Mouse (Mus musculus) MEL (cell line): ENCODE data around the gene Pik3r1. TPM values are rescaled to one million over a fixed set of nuclear protein-coding genes. Genes with fewer than 3 reads are reported as not detected.

ENCODE experiments used
- DNase-seq: peaks from one replicate; pipeline ENCODE4 v3.0.0; 2011; ENCODE audit warnings: low read depth, low spot score
- H3K27ac ChIP-seq: 2 replicates; pipeline ENCODE4 v1.5.1; 2012; ENCODE audit warnings: low read depth, mild to moderate bottlenecking, control low read depth, low read length, moderate library complexity; ENCODE audit not compliant: control insufficient read depth
- H3K27me3 ChIP-seq, 2 experiments: fragments of 150-350 bp in 1 of 2; sonication (generic) in 1 of 2; 2 replicates each; pipeline ENCODE4 v1.6.1; 2012; ENCODE audit warnings: low read length in 2 of 2, mild to moderate bottlenecking in 2 of 2, improper control_type of control experiment in 1 of 2, moderate library complexity in 1 of 2; ENCODE audit not compliant: insufficient read depth in 2 of 2, control insufficient read depth in 1 of 2
- H3K36me3 ChIP-seq, 2 experiments: 2 replicates each; pipeline ENCODE4 v1.6.1; 2012 to 2014; ENCODE audit warnings: low read length in 2 of 2, improper control_type of control experiment in 1 of 2, inconsistent platforms in 1 of 2, mild to moderate bottlenecking in 1 of 2; ENCODE audit not compliant: insufficient read depth in 2 of 2, control insufficient read depth in 1 of 2
- H3K4me1 ChIP-seq, 2 experiments: fragments of 150-350 bp in 1 of 2; sonication (generic) in 1 of 2; 2 replicates each; pipeline ENCODE4 v1.6.1; 2012; ENCODE audit warnings: low read length in 2 of 2, improper control_type of control experiment in 1 of 2, mild to moderate bottlenecking in 1 of 2; ENCODE audit not compliant: insufficient read depth in 2 of 2, control insufficient read depth in 1 of 2
- H3K4me3 ChIP-seq, 2 experiments: fragments of 150-350 bp in 1 of 2; sonication (generic) in 1 of 2; 2 replicates each; pipeline ENCODE4 v1.5.1; 2012; ENCODE audit warnings: low read depth in 2 of 2, low read length in 2 of 2, mild to moderate bottlenecking in 2 of 2, moderate library complexity in 2 of 2, control low read depth in 1 of 2, improper control_type of control experiment in 1 of 2; ENCODE audit not compliant: control insufficient read depth in 1 of 2, insufficient read depth in 1 of 2
- H3K79me2 ChIP-seq: 2 replicates; pipeline ENCODE4 v1.6.1; 2012; ENCODE audit warnings: mild to moderate bottlenecking, low read length, moderate library complexity; ENCODE audit not compliant: control insufficient read depth, poor library complexity, insufficient read depth
- H3K9ac ChIP-seq: 2 replicates; pipeline ENCODE4 v1.6.1; 2012; ENCODE audit warnings: low read depth, mild to moderate bottlenecking, control low read depth, low read length, moderate library complexity; ENCODE audit not compliant: control insufficient read depth, poor library complexity, severe bottlenecking
- H3K9me3 ChIP-seq: fragments of 150-350 bp; sonication (generic); replicated peaks from 2 replicates; pipeline ENCODE4 v1.6.1; 2012; ENCODE audit warnings: mild to moderate bottlenecking, low read length, improper control_type of control experiment, moderate library complexity; ENCODE audit not compliant: insufficient read depth
- BHLHE40 ChIP-seq: IDR thresholded peaks from 2 replicates; pipeline ENCODE4 v1.6.1; 2012; ENCODE audit warnings: low read depth, mild to moderate bottlenecking, inconsistent platforms, low read length, improper control_type of control experiment, borderline replicate concordance
- CTCF ChIP-seq, 3 experiments: IDR thresholded peaks in 2 of 3; conservative IDR thresholded peaks in 1 of 3; 2 replicates each; pipeline ENCODE4 v1.5.1; 2011 to 2012; ENCODE audit warnings: low read length in 3 of 3, low read depth in 2 of 3, mild to moderate bottlenecking in 2 of 3, improper control_type of control experiment in 1 of 3, inconsistent platforms in 1 of 3, mixed read lengths in 1 of 3, moderate library complexity in 1 of 3; ENCODE audit not compliant: control insufficient read depth in 1 of 3, insufficient read depth in 1 of 3, poor library complexity in 1 of 3, severe bottlenecking in 1 of 3
- ELF1 ChIP-seq: IDR thresholded peaks from 2 replicates; pipeline ENCODE4 v1.6.1; 2014; ENCODE audit warnings: low read depth, mild to moderate bottlenecking, inconsistent platforms, low read length, improper control_type of control experiment, moderate library complexity
- ETS1 ChIP-seq: IDR thresholded peaks from 2 replicates; pipeline ENCODE4 v1.6.1; 2012; ENCODE audit warnings: low read depth, mild to moderate bottlenecking, inconsistent platforms, low read length, improper control_type of control experiment, moderate library complexity
- GABPA ChIP-seq: IDR thresholded peaks from 2 replicates; pipeline ENCODE4 v1.6.1; 2012; ENCODE audit warnings: low read depth, mild to moderate bottlenecking, inconsistent platforms, low read length, improper control_type of control experiment, moderate library complexity
- GATA1 ChIP-seq: IDR thresholded peaks from 2 replicates; pipeline ENCODE4 v1.6.1; 2011; ENCODE audit warnings: low read depth, low read length, improper control_type of control experiment
- JUND ChIP-seq: IDR thresholded peaks from 2 replicates; pipeline ENCODE4 v1.6.1; 2011; ENCODE audit warnings: low read depth, mild to moderate bottlenecking, improper control_type of control experiment, low read length
- MAZ ChIP-seq: IDR thresholded peaks from 2 replicates; pipeline ENCODE4 v1.6.1; 2012; ENCODE audit warnings: low read depth, mild to moderate bottlenecking, inconsistent platforms, low read length, improper control_type of control experiment
- MYB ChIP-seq: IDR thresholded peaks from 2 replicates; pipeline ENCODE4 v1.6.1; 2011; ENCODE audit warnings: mild to moderate bottlenecking, low read depth, low read length, improper control_type of control experiment
- NELFE ChIP-seq: IDR thresholded peaks from 2 replicates; pipeline ENCODE4 v1.6.1; 2011; ENCODE audit warnings: low read depth, low read length, improper control_type of control experiment
- NRF1 ChIP-seq: IDR thresholded peaks from 2 replicates; pipeline ENCODE4 v1.6.1; 2014; ENCODE audit warnings: low read depth, mild to moderate bottlenecking, inconsistent platforms, low read length, improper control_type of control experiment, moderate library complexity; ENCODE audit not compliant: poor library complexity, insufficient read depth, severe bottlenecking
- POLR2AphosphoS5 ChIP-seq: IDR thresholded peaks from 2 replicates; pipeline ENCODE4 v1.6.1; 2012; ENCODE audit warnings: low read depth, borderline replicate concordance, mild to moderate bottlenecking, inconsistent platforms, low read length, moderate library complexity, mixed read lengths
- RAD21 ChIP-seq: IDR thresholded peaks from 2 replicates; pipeline ENCODE4 v1.6.1; 2011; ENCODE audit warnings: mild to moderate bottlenecking, low read depth, low read length, improper control_type of control experiment
- TAL1 ChIP-seq: IDR thresholded peaks from 2 replicates; pipeline ENCODE4 v1.6.1; 2012; ENCODE audit warnings: mild to moderate bottlenecking, inconsistent platforms, low read length, moderate library complexity, mixed read lengths
- UBTF ChIP-seq: IDR thresholded peaks from 2 replicates; pipeline ENCODE4 v1.6.1; 2012; ENCODE audit warnings: low read depth, mild to moderate bottlenecking, inconsistent platforms, low read length, improper control_type of control experiment, moderate library complexity, borderline replicate concordance; ENCODE audit not compliant: insufficient read depth
- USF2 ChIP-seq, 2 experiments: IDR thresholded peaks; 2 replicates each; pipeline ENCODE4 v1.6.1; 2011 to 2012; ENCODE audit warnings: improper control_type of control experiment in 2 of 2, low read length in 2 of 2, borderline replicate concordance in 1 of 2, inconsistent platforms in 1 of 2, low read depth in 1 of 2, mild to moderate bottlenecking in 1 of 2; ENCODE audit not compliant: insufficient read depth in 1 of 2
- polyA plus RNA-seq, 2 experiments: library from polyadenylated mRNA; stranded (reverse) in 1 of 2; unstranded in 1 of 2; fragments of >175 nt in 1 of 2; fragments of >200 nt in 1 of 2; gene quantifications; 2 replicates each; pipeline versions ENCODE4 v1.2.1 to v1.2.4; 2012; ENCODE audit warnings: low replicate concordance in 2 of 2, low read depth in 1 of 2; ENCODE audit not compliant: insufficient read length in 2 of 2, insufficient read depth in 1 of 2, missing spikeins in 1 of 2
- total RNA-seq: library from RNA; depleted of rRNA; stranded (reverse); fragments of 300-350 nt; gene quantifications from 2 replicates; pipeline ENCODE4 v1.2.3, GENCODE M21; 2012

Pik3r1 gene
- total and polyA plus RNA-seq, 3 experiments, result 23.8 to 116 (median 41.4) TPM

DNA sequence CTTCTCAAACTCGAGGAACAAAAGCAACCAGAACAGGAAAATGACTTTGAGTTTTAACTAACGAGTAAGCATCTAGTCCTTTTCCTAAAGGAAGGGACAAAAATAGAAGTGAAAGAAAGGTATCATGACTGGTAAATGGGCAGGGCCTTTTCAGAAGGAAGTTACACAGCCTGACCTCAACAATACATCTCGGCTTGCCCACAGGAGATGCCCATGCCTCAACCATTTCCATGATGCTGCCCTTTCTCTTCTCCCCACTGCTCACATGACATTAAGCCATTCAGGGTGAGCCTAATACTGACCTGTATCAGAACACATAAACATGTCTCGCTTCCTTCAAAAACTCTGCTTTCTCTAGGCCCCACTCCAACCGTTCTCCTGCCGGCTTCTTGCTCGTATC is 33.8 kb downstream of the Pik3r1 start:
- no peak overlapping the region for H3K9ac ChIP-seq
- peaks cover 0 to 14% of the 10 kb centered on the region in 2 experiments; a peak in 2 of 4 replicates for H3K4me1 ChIP-seq
- no peak for TF ChIP-seq MAZ
- no peak for TF ChIP-seq BHLHE40
- TF ChIP-seq CTCF (IDR thresholded peaks at IDR 0.05 in 2 of 3, conservative IDR thresholded peaks at IDR 0.05 in 1 of 3; ENCODE audit: control insufficient read depth in 1 of 3, insufficient read depth in 1 of 3, low read depth in 2 of 3, low read length in 3 of 3, poor library complexity in 1 of 3, severe bottlenecking in 1 of 3), result no peak
- TF ChIP-seq RAD21, result no peak
- TF ChIP-seq GATA1, result no peak
- no peak for TF ChIP-seq ETS1
- no peak for TF ChIP-seq NELFE
- TF ChIP-seq ELF1, result no peak
- TF ChIP-seq GABPA, result no peak
- TF ChIP-seq TAL1, result no peak
- no peak for TF ChIP-seq JUND
- no peak for TF ChIP-seq MYB
- no peak for TF ChIP-seq UBTF
- TF ChIP-seq NRF1, result no peak
- peaks cover 34% of the 10 kb centered on the region for H3K79me2 ChIP-seq
- H3K4me3 ChIP-seq, result no peak overlapping the region
- H3K9me3 ChIP-seq, result no peaks in the 10 kb centered on the region
- no peak overlapping the region for H3K27ac ChIP-seq
- H3K36me3 ChIP-seq, result peaks cover 2 to 17% of the 10 kb centered on the region in 2 experiments; a peak in 3 of 4 replicates
- DNase-seq, result no peak
- no peaks in the 10 kb centered on the region for H3K27me3 ChIP-seq

- no peaks in the 10 kb centered on the region for H3K27me3 ChIP-seq
- H3K27ac ChIP-seq, result no peak overlapping the region
- no peak overlapping the region for H3K4me3 ChIP-seq
- DNase-seq, result no peak
- H3K9ac ChIP-seq, result no peak overlapping the region
- no peak for TF ChIP-seq CTCF (IDR thresholded peaks at IDR 0.05 in 2 of 3, conservative IDR thresholded peaks at IDR 0.05 in 1 of 3; ENCODE audit: control insufficient read depth in 1 of 3, insufficient read depth in 1 of 3, low read depth in 2 of 3, low read length in 3 of 3, poor library complexity in 1 of 3, severe bottlenecking in 1 of 3)
- TF ChIP-seq USF2 (IDR thresholded peaks at IDR 0.05; ENCODE audit: borderline replicate concordance in 1 of 2, insufficient read depth in 1 of 2, low read depth in 1 of 2, low read length in 2 of 2), result no peak
- TF ChIP-seq POLR2AphosphoS5, result no peak
- no peaks in the 10 kb centered on the region for H3K9me3 ChIP-seq
- H3K4me1 ChIP-seq, result peaks cover 0 to 11% of the 10 kb centered on the region in 2 experiments; a peak in 2 of 4 replicates
- peaks cover 35% of the 10 kb centered on the region for H3K79me2 ChIP-seq
- peaks cover 0 to 16% of the 10 kb centered on the region in 2 experiments; a peak in 2 of 4 replicates for H3K36me3 ChIP-seq
Observed at GRCm38 (mm10) chr13:101732675-101733074, 35.3 kb downstream of the Pik3r1 start.
